Mouse (Mus musculus) macrophage (primary cell): Measurements from ENCODE around the gene Ankdd1b. TPM values are rescaled to one million over a fixed set of nuclear protein-coding genes. Genes with fewer than 3 reads are reported as not detected.

Experiments used
- H3K27ac ChIP-seq: fragments of 350-480 bp; formaldehyde crosslinking; 2 replicates; pipeline ENCODE4 v1.9.0; 2021
- H3K36me3 ChIP-seq: fragments of 350-480 bp; formaldehyde crosslinking; 2 replicates; pipeline ENCODE4 v1.9.0; 2021; ENCODE audit errors: inconsistent target
- H3K4me3 ChIP-seq: fragments of 350-480 bp; formaldehyde crosslinking; 2 replicates; pipeline ENCODE4 v1.9.0; 2021; ENCODE audit errors: inconsistent target
- H3K79me2 ChIP-seq: fragments of 350-480 bp; formaldehyde crosslinking; 2 replicates; pipeline ENCODE4 v1.9.0; 2021; ENCODE audit errors: inconsistent target
- WGBS: methylation state at CpG from one replicate; pipeline ENCODE4 v1.1.7; 2026; ENCODE audit warnings: inconsistent platforms; ENCODE audit not compliant: missing documents; 5-methylcytosine and 5-hydroxymethylcytosine counted together
- polyA plus RNA-seq: library from polyadenylated mRNA; stranded (reverse); fragments of 250-400 nt; gene quantifications from 3 replicates; pipeline ENCODE4 v1.2.4, GENCODE M21; 2018; ENCODE audit warnings: inconsistent platforms

Gene Ankdd1b
- polyA plus RNA-seq, 1 experiment from 2014 or later = not detected

GRCm38 (mm10) chr13:96487230-96487629 is 16.2 kb upstream of the Ankdd1b start:
- Histone ChIP-seq H3K79me2 (no peaks in the 10 kb centered on the region), H3K27ac (no peak overlapping the region), H3K4me3 (no peak overlapping the region), H3K36me3 (peaks cover 30% of the 10 kb centered on the region; the same call in 1 of the 2 replicates)
- 49% methylated on average over 6 of the region's 6 CpGs for WGBS

- Histone ChIP-seq H3K27ac (no peak overlapping the region), H3K79me2 (no peaks in the 10 kb centered on the region), H3K36me3 (peaks cover 6% of the 10 kb centered on the region; the same call in 1 of the 2 replicates), H3K4me3 (no peak overlapping the region)
- WGBS = 100% methylated on average over 1 of the region's 1 CpGs
These were observed 8.0 kb upstream of the Ankdd1b start for GRCm38 (mm10) chr13:96478991-96479390.

GRCm38 (mm10) chr13:96477226-96477625 is 6.2 kb upstream of the Ankdd1b start:
- H3K36me3 ChIP-seq = no peaks in the 10 kb centered on the region
- 92% methylated on average over 4 of the region's 4 CpGs for WGBS
- H3K27ac ChIP-seq = no peak overlapping the region

GRCm38 (mm10) chr13:96470556-96470955 is 442 bp downstream of the Ankdd1b start:
- 91% methylated on average over 6 of the region's 6 CpGs for WGBS
- Histone ChIP-seq H3K79me2 (no peaks in the 10 kb centered on the region), H3K4me3 (no peak overlapping the region), H3K36me3 (no peaks in the 10 kb centered on the region), H3K27ac (no peak overlapping the region)

More at GRCm38 (mm10) chr13:96477226-96477625, 6.2 kb upstream of the Ankdd1b start:
- Histone ChIP-seq H3K79me2 (no peaks in the 10 kb centered on the region), H3K4me3 (no peak overlapping the region)

GRCm38 (mm10) chr13:96468678-96469077 is 2.3 kb downstream of the Ankdd1b start:
- Histone ChIP-seq H3K79me2 (no peaks in the 10 kb centered on the region), H3K27ac (no peak overlapping the region), H3K4me3 (no peak overlapping the region), H3K36me3 (no peaks in the 10 kb centered on the region)
- WGBS = 98% methylated on average over 3 of the region's 5 CpGs

- 98% methylated on average over 5 of the region's 5 CpGs for WGBS
- no peak overlapping the region for H3K4me3 ChIP-seq
- no peak overlapping the region for H3K27ac ChIP-seq
- no peaks in the 10 kb centered on the region for H3K36me3 ChIP-seq
- H3K79me2 ChIP-seq = no peaks in the 10 kb centered on the region
These were observed 5.7 kb downstream of the Ankdd1b start for GRCm38 (mm10) chr13:96465315-96465714.

GRCm38 (mm10) chr13:96462644-96463043 is 8.4 kb downstream of the Ankdd1b start:
- no peaks in the 10 kb centered on the region for H3K79me2 ChIP-seq
- 90% methylated on average over 1 of the region's 1 CpGs for WGBS
- no peaks in the 10 kb centered on the region for H3K36me3 ChIP-seq
- no peak overlapping the region for H3K27ac ChIP-seq
- no peak overlapping the region for H3K4me3 ChIP-seq

- 92% methylated on average over 4 of the region's 4 CpGs for WGBS
- Histone ChIP-seq H3K79me2 (no peaks in the 10 kb centered on the region), H3K36me3 (no peaks in the 10 kb centered on the region), H3K4me3 (no peak overlapping the region), H3K27ac (no peak overlapping the region)
These were observed 12.4 kb downstream of the Ankdd1b start for GRCm38 (mm10) chr13:96458606-96459005.

GRCm38 (mm10) chr13:96458018-96458417 is 13.0 kb downstream of the Ankdd1b start:
- Histone ChIP-seq H3K79me2 (no peaks in the 10 kb centered on the region), H3K4me3 (no peak overlapping the region), H3K27ac (no peak overlapping the region), H3K36me3 (no peaks in the 10 kb centered on the region)
- WGBS = 95% methylated on average over 5 of the region's 5 CpGs

- Histone ChIP-seq H3K79me2 (no peaks in the 10 kb centered on the region), H3K4me3 (no peak overlapping the region), H3K27ac (no peak overlapping the region), H3K36me3 (no peaks in the 10 kb centered on the region)
- WGBS = 96% methylated on average over 5 of the region's 5 CpGs
These were observed 13.4 kb downstream of the Ankdd1b start for GRCm38 (mm10) chr13:96457566-96457965.

- WGBS = 93% methylated on average over 2 of the region's 3 CpGs
- no peak overlapping the region for H3K27ac ChIP-seq
- no peak overlapping the region for H3K4me3 ChIP-seq
- no peaks in the 10 kb centered on the region for H3K79me2 ChIP-seq
- H3K36me3 ChIP-seq = no peaks in the 10 kb centered on the region
These were observed 16.7 kb downstream of the Ankdd1b start for GRCm38 (mm10) chr13:96454288-96454687.

- H3K36me3 ChIP-seq = no peaks in the 10 kb centered on the region
- no peak overlapping the region for H3K27ac ChIP-seq
- no peaks in the 10 kb centered on the region for H3K79me2 ChIP-seq
- no peak overlapping the region for H3K4me3 ChIP-seq
- WGBS = 97% methylated on average over 3 of the region's 3 CpGs
These were observed 18.4 kb downstream of the Ankdd1b start for GRCm38 (mm10) chr13:96452621-96453020.

GRCm38 (mm10) chr13:96451386-96452140 is 19.4 kb downstream of the Ankdd1b start:
- no peak overlapping the region for H3K27ac ChIP-seq
- H3K79me2 ChIP-seq = no peaks in the 10 kb centered on the region
- no peak overlapping the region for H3K4me3 ChIP-seq
- WGBS = 97% methylated on average over 10 of the region's 11 CpGs
- H3K36me3 ChIP-seq = no peaks in the 10 kb centered on the region

- 97% methylated on average over 7 of the region's 7 CpGs for WGBS
- Histone ChIP-seq H3K36me3 (no peaks in the 10 kb centered on the region), H3K27ac (no peak overlapping the region), H3K4me3 (no peak overlapping the region), H3K79me2 (no peaks in the 10 kb centered on the region)
These were observed 20.1 kb downstream of the Ankdd1b start for GRCm38 (mm10) chr13:96450869-96451268.

GRCm38 (mm10) chr13:96450205-96450856 is 20.7 kb downstream of the Ankdd1b start:
- no peaks in the 10 kb centered on the region for H3K36me3 ChIP-seq
- H3K4me3 ChIP-seq = no peak overlapping the region
- WGBS = 93% methylated on average over 11 of the region's 11 CpGs
- H3K27ac ChIP-seq = no peak overlapping the region
- H3K79me2 ChIP-seq = no peaks in the 10 kb centered on the region
